Mouse (Mus musculus) liver, adult 2 months (tissue): Measurements from ENCODE around the gene Cldn4. TPM values are rescaled to one million over a fixed set of nuclear protein-coding genes. Genes with fewer than 3 reads are reported as not detected.
"Not testable (repeated sequence)": the region's sequence is repeated elsewhere in the genome, so short reads cannot be mapped to it uniquely, and the experiment has no call there.

Experiments used
- DNase-seq: peaks from one replicate; pipeline ENCODE4 v3.0.0-alpha.2; 2011; ENCODE audit warnings: low read depth, low spot score; ENCODE audit errors: extremely low read depth
- H3K27ac ChIP-seq: fragments of 200-500 bp; replicated peaks from 2 replicates; pipeline ENCODE4 v1.5.1; 2012; ENCODE audit warnings: low read depth, mild to moderate bottlenecking, control low read depth, inconsistent platforms, low read length; ENCODE audit not compliant: insufficient read depth
- H3K27me3 ChIP-seq: fragments of 200-500 bp; 2 replicates; pipeline ENCODE4 v1.6.1; 2012; ENCODE audit warnings: mild to moderate bottlenecking, moderate library complexity, low read length, inconsistent platforms; ENCODE audit not compliant: control insufficient read depth, insufficient read depth
- H3K36me3 ChIP-seq: fragments of 200-500 bp; 2 replicates; pipeline ENCODE4 v1.6.1; 2012; ENCODE audit warnings: low read length, inconsistent platforms; ENCODE audit not compliant: control insufficient read depth, insufficient read depth
- H3K4me1 ChIP-seq: fragments of 200-500 bp; 2 replicates; pipeline ENCODE4 v1.6.1; 2011; ENCODE audit warnings: low read length; ENCODE audit not compliant: control insufficient read depth, insufficient read depth
- H3K4me3 ChIP-seq: fragments of 200-500 bp; 2 replicates; pipeline ENCODE4 v1.5.1; 2011; ENCODE audit warnings: low read depth, mild to moderate bottlenecking, control low read depth, low read length, moderate library complexity; ENCODE audit not compliant: insufficient read depth
- H3K79me2 ChIP-seq: fragments of 200-500 bp; 2 replicates; pipeline ENCODE4 v1.6.1; 2012; ENCODE audit warnings: inconsistent platforms, mild to moderate bottlenecking, low read length, moderate library complexity; ENCODE audit not compliant: control insufficient read depth, insufficient read depth
- H3K9ac ChIP-seq: fragments of 200-500 bp; 2 replicates; pipeline ENCODE4 v1.6.1; 2012; ENCODE audit warnings: low read depth, mild to moderate bottlenecking, control low read depth, inconsistent platforms, low read length
- CTCF ChIP-seq: fragments of 200-500 bp; IDR thresholded peaks from 2 replicates; pipeline ENCODE4 v1.5.1; 2011; ENCODE audit warnings: low read depth, low read length, control low read depth
- POLR2A ChIP-seq: fragments of 200-500 bp; IDR thresholded peaks from 2 replicates; pipeline ENCODE4 v1.6.1; 2011; ENCODE audit warnings: low read length, control low read depth; ENCODE audit not compliant: insufficient read depth; ENCODE audit errors: extremely low read depth
- WGBS: fragments of 180-500 bp; shearing (Covaris S2); methylation state at CpG from one replicate; pipeline ENCODE4 v1.1.7; 2018; 5-methylcytosine and 5-hydroxymethylcytosine counted together
- polyA plus RNA-seq: library from polyadenylated mRNA; depleted of rRNA; stranded (reverse); fragments of >200 nt; gene quantifications from 2 replicates; pipeline ENCODE4 v1.2.3, GENCODE M21; 2012
- total RNA-seq: library from RNA; depleted of rRNA; stranded (reverse); fragments of >200 nt; gene quantifications from 2 replicates; pipeline ENCODE4 v1.2.3, GENCODE M21; 2014

The Cldn4 gene
- total and polyA plus RNA-seq, 2 experiments = 0.09 TPM

- Histone ChIP-seq H3K27ac (no peak overlapping the region), H3K79me2 (no peaks in the 10 kb centered on the region), H3K36me3 (no peaks in the 10 kb centered on the region), H3K4me3 (no peak overlapping the region), H3K27me3 (0 out of 2 replicates have a peak, but pooled peaks cover 3% of the 10 kb centered on the region), H3K4me1 (peaks cover 7% of the 10 kb centered on the region; the same call in 1 of the 2 replicates), H3K9ac (no peak overlapping the region)
- 12% methylated on average over 2 of the region's 2 CpGs for WGBS
- DNase-seq = peak; percentile 85
- TF ChIP-seq CTCF (no peak), POLR2A (no peak)
Observed at GRCm38 (mm10) chr5:134942740-134943139, 4.0 kb downstream of the Cldn4 start.

DNA sequence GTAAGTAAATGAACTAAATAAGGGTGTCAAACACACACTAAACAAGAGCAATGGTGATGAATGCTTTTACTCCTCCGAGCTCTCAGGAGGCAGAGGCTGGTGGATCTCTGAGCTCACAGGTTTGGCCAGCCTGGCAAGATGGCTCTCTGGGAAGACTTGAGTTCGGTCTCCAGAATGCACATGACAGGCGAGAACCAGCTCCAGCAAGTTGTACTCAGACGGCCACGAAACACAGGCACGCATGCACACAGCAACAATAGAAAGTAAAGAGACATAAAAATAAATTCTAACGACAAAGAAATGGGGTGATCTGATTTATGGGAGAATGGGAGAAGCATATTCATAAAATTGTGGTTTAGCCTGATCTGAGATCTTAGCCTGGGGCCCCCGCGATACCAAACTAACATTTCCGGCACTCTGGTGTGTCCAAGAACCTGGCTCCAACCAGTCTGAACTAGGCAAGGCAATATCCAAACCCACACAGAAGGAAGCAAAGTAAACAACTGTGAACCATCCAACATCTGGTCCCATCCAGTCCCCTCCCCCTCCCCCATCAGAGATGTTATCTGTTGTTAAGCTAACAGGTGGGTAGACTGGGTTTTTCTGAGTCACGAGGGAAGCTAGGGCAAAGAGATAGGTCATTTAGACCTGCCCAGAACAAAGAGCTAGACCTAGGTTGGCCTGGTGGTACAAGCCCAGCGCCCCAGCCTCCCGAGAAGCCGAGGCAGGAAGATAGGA, 5.1 kb downstream of the Cldn4 start:
- no peaks in the 10 kb centered on the region for H3K36me3 ChIP-seq
- TF ChIP-seq POLR2A (no peak), CTCF (no peak)
- peaks cover 7% of the 10 kb centered on the region; the same call in 1 of the 2 replicates for H3K4me1 ChIP-seq
- 0 out of 2 replicates have a peak, but pooled peaks cover 3% of the 10 kb centered on the region for H3K27me3 ChIP-seq
- H3K27ac ChIP-seq = no peak overlapping the region
- no peak overlapping the region for H3K9ac ChIP-seq
- peak; percentile 34 for DNase-seq
- H3K79me2 ChIP-seq = no peaks in the 10 kb centered on the region
- WGBS = 65% methylated on average over 14 of the region's 14 CpGs
- no peak overlapping the region for H3K4me3 ChIP-seq

DNA sequence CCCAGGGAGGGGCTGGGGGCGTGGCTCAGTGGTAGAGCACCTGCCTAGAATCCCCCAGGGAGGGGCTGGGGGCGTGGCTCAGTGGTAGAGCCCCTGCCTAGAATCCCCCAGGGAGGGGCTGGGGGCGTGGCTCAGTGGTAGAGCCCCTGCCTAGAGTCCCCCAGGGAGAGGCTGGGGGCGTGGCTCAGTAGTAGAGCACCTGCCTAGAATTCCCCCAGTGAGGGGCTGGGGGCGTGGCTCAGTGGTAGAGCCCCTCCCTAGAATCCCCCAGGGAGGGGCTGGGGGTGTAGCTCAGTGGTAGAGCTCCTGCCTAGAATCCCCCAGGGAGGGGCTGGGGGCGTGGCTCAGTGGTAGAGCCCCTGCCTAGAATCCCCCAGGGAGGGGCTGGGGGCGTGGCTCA, 7.2 kb downstream of the Cldn4 start:
- not testable (repeated sequence) for H3K9ac ChIP-seq, H3K27me3 ChIP-seq, H3K79me2 ChIP-seq, H3K27ac ChIP-seq, H3K4me3 ChIP-seq, H3K4me1 ChIP-seq, H3K36me3 ChIP-seq, DNase-seq
- WGBS = 92% methylated on average over 5 of the region's 7 CpGs

DNA sequence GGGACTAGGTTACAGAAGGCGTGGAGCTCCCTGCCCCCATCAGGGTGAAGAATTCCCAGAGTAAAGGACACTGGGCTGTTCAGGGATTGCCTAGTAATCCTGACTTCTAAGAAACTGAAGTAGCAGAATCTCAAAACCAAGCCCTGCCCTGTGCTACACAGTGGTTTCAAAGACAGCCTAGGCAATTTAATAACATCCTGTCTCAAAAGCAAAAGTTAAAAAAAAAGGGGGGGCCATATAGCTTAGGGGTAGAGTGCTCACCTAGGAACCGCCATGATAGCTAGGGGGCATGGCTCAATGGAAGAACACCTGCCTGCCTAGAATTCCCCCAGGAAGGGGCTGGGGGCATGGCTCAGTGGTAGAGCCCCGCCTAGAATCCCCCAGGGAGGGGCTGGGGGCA, 7.7 kb downstream of the Cldn4 start:
- H3K36me3 ChIP-seq = no peaks in the 10 kb centered on the region

DNA sequence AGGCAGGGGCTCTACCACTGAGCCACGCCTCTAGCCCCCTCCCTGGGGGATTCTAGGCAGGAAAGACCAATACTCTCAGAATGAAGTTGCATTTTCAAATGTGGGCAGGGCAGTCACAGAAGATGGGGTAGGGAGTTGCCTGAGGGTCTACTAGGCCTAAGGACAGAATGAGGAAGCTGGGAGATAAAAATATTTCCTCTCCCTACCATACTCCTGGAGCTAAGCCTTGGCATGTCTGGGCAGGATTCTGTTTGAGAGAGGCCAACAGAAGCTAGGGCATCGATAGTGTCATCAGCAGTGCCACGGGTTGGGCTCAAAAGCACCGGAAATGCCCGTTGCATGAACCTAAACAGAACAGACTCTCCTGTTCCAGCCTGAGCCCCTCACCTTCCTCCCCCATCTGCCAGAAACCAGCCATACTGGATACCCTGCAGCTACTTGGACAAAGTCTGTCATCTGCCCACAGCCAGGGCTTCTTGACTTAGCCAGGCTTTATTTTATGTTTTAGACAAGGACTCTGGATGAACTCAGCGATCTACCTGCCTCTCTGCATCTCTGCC, 10.0 kb downstream of the Cldn4 start:
- DNase-seq = no peak
- no peaks in the 10 kb centered on the region for H3K4me1 ChIP-seq
- H3K79me2 ChIP-seq = no peaks in the 10 kb centered on the region
- no peaks in the 10 kb centered on the region for H3K27me3 ChIP-seq
- WGBS = 90% methylated on average over 6 of the region's 6 CpGs
- H3K4me3 ChIP-seq = no peak overlapping the region
- no peaks in the 10 kb centered on the region for H3K36me3 ChIP-seq
- H3K9ac ChIP-seq = no peak overlapping the region
- no peak overlapping the region for H3K27ac ChIP-seq
- TF ChIP-seq CTCF = no peak
- TF ChIP-seq POLR2A = no peak

More for the DNA sequence above, 7.7 kb downstream of the Cldn4 start:
- WGBS = 89% methylated on average over 3 of the region's 3 CpGs
- H3K79me2 ChIP-seq = no peaks in the 10 kb centered on the region
- H3K9ac ChIP-seq = no peak overlapping the region
- DNase-seq = no peak
- no peak overlapping the region for H3K4me3 ChIP-seq
- peaks cover 7% of the 10 kb centered on the region; the same call in 1 of the 2 replicates for H3K4me1 ChIP-seq
- H3K27ac ChIP-seq = no peak overlapping the region
- no peak for TF ChIP-seq CTCF
- TF ChIP-seq POLR2A = no peak
- no peaks in the 10 kb centered on the region for H3K27me3 ChIP-seq

DNA sequence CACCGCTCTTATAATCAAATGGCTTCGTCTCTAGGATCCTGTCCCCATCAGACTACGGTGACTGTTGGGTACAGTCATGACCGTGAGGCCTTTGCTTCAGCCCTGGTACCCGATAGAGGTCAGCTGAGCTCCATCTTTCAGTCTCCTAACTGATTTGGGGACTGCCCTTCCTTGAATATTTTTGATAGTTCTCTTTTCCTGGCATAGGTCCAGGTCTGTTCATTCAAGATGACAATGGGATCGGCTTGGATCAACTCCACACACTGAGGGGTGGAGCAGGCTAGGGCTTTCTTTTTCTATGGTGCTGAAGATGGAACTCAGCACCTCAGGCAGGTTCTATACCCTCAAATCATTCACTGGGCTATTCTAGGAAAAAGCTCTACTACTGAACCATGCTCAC, 10.7 kb downstream of the Cldn4 start:
- no peak overlapping the region for H3K4me3 ChIP-seq
- H3K4me1 ChIP-seq = no peaks in the 10 kb centered on the region
- H3K36me3 ChIP-seq = no peaks in the 10 kb centered on the region
- H3K27ac ChIP-seq = no peak overlapping the region
- no peak for DNase-seq
- H3K27me3 ChIP-seq = no peaks in the 10 kb centered on the region
- no peak overlapping the region for H3K9ac ChIP-seq
- 98% methylated on average over 6 of the region's 6 CpGs for WGBS
- no peaks in the 10 kb centered on the region for H3K79me2 ChIP-seq
- no peak for TF ChIP-seq CTCF
- TF ChIP-seq POLR2A = no peak
